Mouse (Mus musculus): ENCODE measurements around the gene Cyp4b1.
A peak's percentile ranks its signal among the peaks of the same experiment; 100 is the strongest.
"Not testable (repeated sequence)": the region's sequence is repeated elsewhere in the genome, so short reads cannot be mapped to it uniquely, and the experiment has no call there.

Gene Cyp4b1

GRCm38 (mm10) chr4:115647580-115647979, at the start of gene Cyp4b1:
TSS of gene Cyp4b1 (minus strand) at chr4:115647723.
- no peak for DNase-seq (ENCODE audit: low read depth, low spot score)

- no peak for DNase-seq (ENCODE audit: low read depth, low spot score)
These were observed 38.8 kb upstream of the Cyp4b1 start for GRCm38 (mm10) chr4:115686299-115686698.

- no peak for DNase-seq (ENCODE audit: low read depth, low spot score)
These were observed 11.7 kb upstream of the Cyp4b1 start for GRCm38 (mm10) chr4:115659190-115659589.

- DNase-seq (ENCODE audit: low read depth, low spot score): no peak
These were observed 10.3 kb upstream of the Cyp4b1 start for GRCm38 (mm10) chr4:115657867-115658249.

- DNase-seq (ENCODE audit: low read depth, low spot score): peak; percentile 30
These were observed 9.8 kb upstream of the Cyp4b1 start for GRCm38 (mm10) chr4:115657104-115657866.

GRCm38 (mm10) chr4:115656535-115656922, 9.0 kb upstream of the Cyp4b1 start:
- not testable (repeated sequence) for DNase-seq (ENCODE audit: low read depth, low spot score)

- DNase-seq (ENCODE audit: low read depth, low spot score): not testable (repeated sequence)
These were observed 8.5 kb upstream of the Cyp4b1 start for GRCm38 (mm10) chr4:115655841-115656534.

- no peak for DNase-seq (ENCODE audit: low read depth, low spot score)
These were observed 3.3 kb upstream of the Cyp4b1 start for GRCm38 (mm10) chr4:115650866-115651265.

- DNase-seq (ENCODE audit: low read depth, low spot score): no peak
These were observed 1.8 kb upstream of the Cyp4b1 start for GRCm38 (mm10) chr4:115649344-115649743.

GRCm38 (mm10) chr4:115648752-115649151, 1.2 kb upstream of the Cyp4b1 start:
- DNase-seq (ENCODE audit: low read depth, low spot score): no peak

- DNase-seq (ENCODE audit: low read depth, low spot score): no peak
These were observed 2.2 kb downstream of the Cyp4b1 start for GRCm38 (mm10) chr4:115645371-115645770.

- no peak for DNase-seq (ENCODE audit: low read depth, low spot score)
These were observed 4.4 kb downstream of the Cyp4b1 start for GRCm38 (mm10) chr4:115642967-115643754.

GRCm38 (mm10) chr4:115625560-115625959, 22.0 kb downstream of the Cyp4b1 start:
- not testable (repeated sequence) for DNase-seq (ENCODE audit: low read depth, low spot score)

- DNase-seq (ENCODE audit: low read depth, low spot score): no peak
These were observed 33.5 kb downstream of the Cyp4b1 start for GRCm38 (mm10) chr4:115614005-115614404.

- not testable (repeated sequence) for DNase-seq (ENCODE audit: low read depth, low spot score)
These were observed 46.9 kb downstream of the Cyp4b1 start, which contains the start of gene Cyp4a32 for GRCm38 (mm10) chr4:115600611-115601010. TSS of gene Cyp4a32 (plus strand) at chr4:115600969.

GRCm38 (mm10) chr4:115596824-115597336, 50.6 kb downstream of the Cyp4b1 start:
- no peak for DNase-seq (ENCODE audit: low read depth, low spot score)

GRCm38 (mm10) chr4:115596357-115596756, 51.2 kb downstream of the Cyp4b1 start:
- DNase-seq (ENCODE audit: low read depth, low spot score): no peak

- no peak for DNase-seq (ENCODE audit: low read depth, low spot score)
These were observed 64.5 kb downstream of the Cyp4b1 start for GRCm38 (mm10) chr4:115583036-115583435.

GRCm38 (mm10) chr4:115575776-115576175, 71.7 kb downstream of the Cyp4b1 start:
- no peak for DNase-seq (ENCODE audit: low read depth, low spot score)

GRCm38 (mm10) chr4:115575255-115575654, 72.3 kb downstream of the Cyp4b1 start:
- DNase-seq (ENCODE audit: low read depth, low spot score): no peak
